In genomic region chr10:44447406-44448139, GRCm38 (mm10) we compare ENCODE assay signal across 9 mouse cellular contexts.
DNase-seq lines count a peak whose midpoint lies in the region; ATAC-seq and TF ChIP-seq lines count a peak whose summit lies in the region.
"Had no signal": no experiment of that assay in that cellular context is flagged by ENCODE, and none has a peak within 500 bp of the region (broad histone marks: within the 10 kb centered on the region; RNA-seq: fewer than 3 reads in every experiment).

No protein-coding gene starts in this region.

- no peak for TF ChIP-seq POLR2A in kidney, adult 2 months (IDR thresholded peaks at IDR 0.05; ENCODE audit: low read depth, low read length)

- peak; percentile 66 for DNase-seq in kidney, adult 2 months
- peak; percentile 84 for DNase-seq in fat pad, adult 2 months (ENCODE audit: extremely low read depth, low read depth, low spot score)
- no peak for DNase-seq in liver, embryonic 14.5 days (ENCODE audit: low read depth in 3 of 3, low spot score in 3 of 3)
- DNase-seq in midbrain, embryonic 10.5 days (ENCODE audit: low spot score): no peak
- no peak for DNase-seq in left cerebral cortex, postnatal 25 days (ENCODE audit: low spot score in 2 of 2)

- no peak for ATAC-seq in kidney, embryonic 14.5 days (ENCODE audit: low FRiP score, low TSS enrichment)
- no peak for ATAC-seq in liver, embryonic 14.5 days (ENCODE audit: insufficient read depth)
- ATAC-seq in stomach, embryonic 14.5 days (ENCODE audit: insufficient number of reproducible peaks, insufficient read depth, low FRiP score, low read depth): peak; percentile 90
- ATAC-seq in cerebellum, adult (ENCODE audit: insufficient number of reproducible peaks, low FRiP score, low TSS enrichment): no peak

- no peak overlapping the region for H3K4me2 ChIP-seq in kidney, embryonic 14.5 days (replicated peaks; ENCODE audit: low read depth, low read length)
- peak overlapping the region; percentile 7; the same call in 1 of the 2 replicates for H3K4me2 ChIP-seq in liver, embryonic 14.5 days (ENCODE audit: low read depth)
- peak overlapping the region; percentile 24 for H3K4me2 ChIP-seq in stomach, embryonic 14.5 days (replicated peaks; ENCODE audit: low read depth, low read length)
- H3K4me2 ChIP-seq: embryonic facial prominence, embryonic 15.5 days had no signal

- H3K27me3 ChIP-seq in kidney, adult 2 months (replicated peaks; ENCODE audit: control insufficient read depth, insufficient read depth, low read length): no peaks in the 10 kb centered on the region
- H3K27me3 ChIP-seq in kidney, embryonic 14.5 days (ENCODE audit: control insufficient read depth, insufficient read depth, low read length): no peaks in the 10 kb centered on the region
- no peaks in the 10 kb centered on the region for H3K27me3 ChIP-seq in liver, embryonic 14.5 days (ENCODE audit: control insufficient read depth, insufficient read depth, low read length)
- H3K27me3 ChIP-seq in stomach, embryonic 14.5 days (ENCODE audit: control insufficient read depth, insufficient read depth, low read length): no peaks in the 10 kb centered on the region
- no peaks in the 10 kb centered on the region for H3K27me3 ChIP-seq in midbrain, embryonic 10.5 days (ENCODE audit: low read depth, poor library complexity, severe bottlenecking)
- H3K27me3 ChIP-seq: embryonic facial prominence, embryonic 15.5 days had no signal

- no peaks in the 10 kb centered on the region for H3K9me3 ChIP-seq in kidney, embryonic 14.5 days (ENCODE audit: control insufficient read depth, low read length)
- no peaks in the 10 kb centered on the region for H3K9me3 ChIP-seq in liver, embryonic 14.5 days (ENCODE audit: control insufficient read depth, low read length)
- H3K9me3 ChIP-seq in stomach, embryonic 14.5 days (ENCODE audit: control insufficient read depth, low read depth, low read length): no peaks in the 10 kb centered on the region
- H3K9me3 ChIP-seq in midbrain, embryonic 10.5 days (replicated peaks): no peaks in the 10 kb centered on the region
- H3K9me3 ChIP-seq: embryonic facial prominence, embryonic 15.5 days had no signal

- no peak overlapping the region; the same call in 1 of the 2 replicates for H3K9ac ChIP-seq in kidney, embryonic 14.5 days (ENCODE audit: low read depth, low read length)
- no peak overlapping the region for H3K9ac ChIP-seq in liver, embryonic 14.5 days (replicated peaks)
- H3K9ac ChIP-seq in stomach, embryonic 14.5 days (replicated peaks; ENCODE audit: low read depth, low read length): no peak overlapping the region
- H3K9ac ChIP-seq: embryonic facial prominence, embryonic 15.5 days had no signal

- H3K36me3 ChIP-seq in kidney, adult 2 months (ENCODE audit: control insufficient read depth, insufficient read depth, low read length): no peaks in the 10 kb centered on the region
- H3K36me3 ChIP-seq in kidney, embryonic 14.5 days (ENCODE audit: control insufficient read depth, insufficient read depth, low read length): no peaks in the 10 kb centered on the region
- no peaks in the 10 kb centered on the region for H3K36me3 ChIP-seq in liver, embryonic 14.5 days (replicated peaks; ENCODE audit: control insufficient read depth, insufficient read depth, low read depth)
- H3K36me3 ChIP-seq in stomach, embryonic 14.5 days (ENCODE audit: control insufficient read depth, insufficient read depth, low read length): no peaks in the 10 kb centered on the region
- no peaks in the 10 kb centered on the region for H3K36me3 ChIP-seq in midbrain, embryonic 10.5 days
- H3K36me3 ChIP-seq: embryonic facial prominence, embryonic 15.5 days had no signal

- 79% methylated on average over 14 of the region's 14 CpGs for WGBS in kidney, adult 2 months
- 82% methylated on average over 14 of the region's 14 CpGs for WGBS in kidney, embryonic 14.5 days
- WGBS in liver, embryonic 14.5 days (ENCODE audit: insufficient replicate concordance): 70% methylated on average over 14 of the region's 14 CpGs
- WGBS in stomach, embryonic 14.5 days: 59% methylated on average over 14 of the region's 14 CpGs
- 87% methylated on average over 14 of the region's 14 CpGs for WGBS in midbrain, embryonic 10.5 days

- peak overlapping the region; percentile 7; the same call in 1 of the 2 replicates for H3K4me3 ChIP-seq in kidney, adult 2 months (ENCODE audit: insufficient read depth, low read depth, low read length)
- no peak overlapping the region for H3K4me3 ChIP-seq in kidney, embryonic 14.5 days (ENCODE audit: low read length)
- H3K4me3 ChIP-seq in liver, embryonic 14.5 days (ENCODE audit: insufficient read depth in 1 of 2, low read depth in 2 of 2, low read length in 2 of 2): no peak overlapping the region
- H3K4me3 ChIP-seq in stomach, embryonic 14.5 days (ENCODE audit: low read depth, low read length): peak overlapping the region; percentile 4; the same call in 1 of the 2 replicates
- no peak overlapping the region for H3K4me3 ChIP-seq in midbrain, embryonic 10.5 days
- H3K4me3 ChIP-seq: embryonic facial prominence, embryonic 15.5 days had no signal

- TF ChIP-seq EP300 in liver, embryonic 14.5 days (IDR thresholded peaks at IDR 0.05; ENCODE audit: low read depth): no peak

- no peak overlapping the region for H3K27ac ChIP-seq in kidney, adult 2 months (ENCODE audit: insufficient read depth, low read depth, low read length)
- H3K27ac ChIP-seq in kidney, embryonic 14.5 days (ENCODE audit: low read depth, low read length): no peak overlapping the region
- H3K27ac ChIP-seq in liver, embryonic 14.5 days: no peak overlapping the region
- H3K27ac ChIP-seq in stomach, embryonic 14.5 days (ENCODE audit: low read length): peak overlapping the region; percentile 39; the same call in 1 of the 2 replicates
- no peak overlapping the region for H3K27ac ChIP-seq in midbrain, embryonic 10.5 days (replicated peaks)
- H3K27ac ChIP-seq: embryonic facial prominence, embryonic 15.5 days had no signal

- intact Hi-C loops in left cerebral cortex, postnatal 25 days (cut with DNase I): no loop called here

- H3K4me1 ChIP-seq in kidney, adult 2 months (ENCODE audit: control insufficient read depth, insufficient read depth, low read length): no peaks in the 10 kb centered on the region; the same call in 1 of the 2 replicates
- H3K4me1 ChIP-seq in kidney, embryonic 14.5 days (ENCODE audit: control insufficient read depth, insufficient read depth, low read length): no peaks in the 10 kb centered on the region
- H3K4me1 ChIP-seq in liver, embryonic 14.5 days (replicated peaks; ENCODE audit: control insufficient read depth in 2 of 2, insufficient read depth in 2 of 2, low read length in 1 of 2): peaks cover 0 to 11% of the 10 kb centered on the region in 2 experiments; a peak in 2 of 4 replicates
- H3K4me1 ChIP-seq in stomach, embryonic 14.5 days (ENCODE audit: control insufficient read depth, insufficient read depth, low read length): 0 out of 2 replicates have a peak, but pooled peaks cover 4% of the 10 kb centered on the region
- peaks cover 9% of the 10 kb centered on the region for H3K4me1 ChIP-seq in midbrain, embryonic 10.5 days
- H3K4me1 ChIP-seq: embryonic facial prominence, embryonic 15.5 days had no signal

- TF ChIP-seq CTCF in kidney, adult 2 months (conservative IDR thresholded peaks at IDR 0.05; ENCODE audit: insufficient read depth, insufficient read length, low read depth, low read length): no peak
- TF ChIP-seq CTCF in liver, embryonic 14.5 days (IDR thresholded peaks at IDR 0.05; ENCODE audit: low read depth): no peak

Comparison
In these comparisons a context has a peak if more than half of its experiments do, and no peak if none do; other contexts are left out.
1. H3K4me3 ChIP-seq: peak in kidney, adult 2 months (single experiment) and stomach, embryonic 14.5 days (single experiment); none in kidney, embryonic 14.5 days (single experiment), liver, embryonic 14.5 days (0 of 2) and midbrain, embryonic 10.5 days (single experiment).
2. DNase-seq: peak in kidney, adult 2 months (single experiment) and fat pad, adult 2 months (single experiment); none in liver, embryonic 14.5 days (0 of 3), midbrain, embryonic 10.5 days (single experiment) and left cerebral cortex, postnatal 25 days (0 of 2).